Mouse (Mus musculus) spleen, adult 2 months (tissue): ENCODE measurements at regions not wholly inside any gene's neighbourhood (a gene's known extent, or its start where the extent isn't known, plus 50 kb on each side); places are given as distances from the start of the nearest gene placed in this dataset.

ENCODE experiments used
- CTCF ChIP-seq: fragments of 200-500 bp; IDR thresholded peaks from 2 replicates; pipeline ENCODE4 v1.5.1; 2011; ENCODE audit warnings: mild to moderate bottlenecking, inconsistent platforms; ENCODE audit not compliant: insufficient read depth, insufficient read length, insufficient replicate concordance; ENCODE audit errors: extremely low read depth
- POLR2A ChIP-seq: fragments of 200-500 bp; IDR thresholded peaks from 2 replicates; pipeline ENCODE4 v1.6.1; 2011; ENCODE audit warnings: low read depth, low read length, inconsistent platforms

DNA sequence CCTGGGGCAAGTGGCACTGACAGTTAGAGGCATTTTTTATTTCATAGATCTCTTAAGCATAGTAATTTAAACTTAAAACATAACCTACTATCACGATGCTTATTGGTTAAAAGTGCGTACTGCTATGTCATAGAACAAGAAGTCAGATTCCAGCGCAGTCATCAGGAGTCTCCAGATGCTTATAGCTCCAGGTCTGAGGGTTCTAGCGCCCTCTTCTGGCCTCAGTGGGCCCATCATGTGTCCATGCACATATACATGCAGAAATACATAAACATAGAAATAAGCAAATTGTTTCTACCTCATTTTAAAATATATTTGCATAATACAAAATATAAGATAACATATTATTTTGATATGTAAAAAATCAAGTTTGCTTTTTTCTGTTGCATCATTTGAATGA, 1002.8 kb upstream of the Adgrl2 start:
- TF ChIP-seq CTCF (no peak), POLR2A (no peak)
